Mouse (Mus musculus): ENCODE measurements around the gene Olfr547. TPM values are rescaled to one million over a fixed set of nuclear protein-coding genes. Genes with fewer than 3 reads are reported as not detected.

The Olfr547 gene
- total RNA-seq, 2 experiments from 2014 or later: not detected

DNA sequence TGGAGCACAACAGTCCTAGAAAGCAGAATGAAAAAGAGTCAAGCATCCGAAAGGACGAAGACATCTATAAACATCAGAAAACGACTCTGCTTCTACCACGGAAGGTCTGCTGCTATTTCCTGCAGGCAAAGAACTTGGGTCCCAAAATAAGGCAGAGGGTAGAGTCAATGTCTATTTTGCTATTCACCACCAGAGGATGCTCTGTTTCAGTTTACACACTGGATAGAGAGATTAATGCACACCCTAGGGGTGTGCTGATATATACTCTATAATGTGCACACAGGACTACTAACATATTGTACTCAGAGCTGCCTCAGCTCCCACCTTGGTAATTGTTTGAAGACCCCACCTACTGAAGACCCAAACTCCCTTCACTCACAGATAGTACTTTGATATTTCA is 31.7 kb downstream of the Olfr547 start:
- DNase-seq: no peak

DNA sequence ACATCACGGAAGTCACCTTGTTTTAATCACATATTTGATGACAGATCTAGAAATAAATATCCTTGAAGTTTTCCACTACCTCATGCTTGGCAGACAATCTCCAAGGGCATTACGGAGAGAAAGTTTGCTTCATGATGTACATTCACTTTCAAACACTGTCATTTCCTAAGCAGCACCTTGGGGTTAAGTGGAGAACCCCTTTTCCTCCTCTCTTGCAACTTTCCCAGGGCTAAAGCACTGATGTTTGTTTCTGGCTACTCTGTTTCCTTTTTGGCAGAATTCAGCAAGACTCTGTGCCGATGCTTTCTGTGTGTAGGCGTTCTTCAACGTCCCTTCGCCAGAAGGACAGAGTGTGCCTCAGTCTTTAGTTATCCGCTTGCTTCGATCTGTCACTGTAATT is 36.6 kb downstream of the Olfr547 start, which contains the start of gene Olfr550:
TSS of gene Olfr550 (plus strand) at position 301 of the 400 bp plus-strand sequence.
- no peak for DNase-seq

DNA sequence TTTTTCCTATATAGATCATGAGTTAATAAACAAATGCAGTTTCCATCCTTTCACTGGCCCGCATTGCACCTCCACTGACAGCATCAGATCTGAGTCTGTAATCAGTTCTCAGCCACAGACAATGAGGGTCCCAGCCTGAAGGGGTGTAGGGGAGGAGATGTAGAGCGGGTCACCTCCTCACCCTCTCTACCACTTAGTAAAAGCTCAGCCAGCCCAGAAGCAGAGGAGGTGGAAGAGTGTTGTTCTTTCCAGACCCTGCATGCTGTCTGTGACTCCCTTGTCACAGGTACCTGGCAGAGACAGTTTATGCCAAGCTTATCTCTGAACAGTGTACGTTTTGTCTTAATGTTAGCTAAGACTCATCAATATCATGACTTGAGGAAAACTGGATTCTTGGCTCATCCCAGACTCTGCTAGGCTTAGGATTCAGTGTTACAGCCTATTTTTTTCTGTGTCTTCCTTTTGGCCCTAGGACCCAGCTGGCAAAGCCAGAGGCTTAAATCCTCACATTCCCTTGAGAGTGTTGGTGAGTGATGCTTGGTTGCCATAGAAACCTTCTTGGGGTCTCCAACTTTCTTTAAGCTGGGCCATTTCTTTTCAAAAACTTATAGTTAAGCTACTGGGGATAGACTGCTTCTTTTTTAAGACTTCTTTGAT is 38.8 kb downstream of the Olfr547 start:
- no peak for DNase-seq

DNA sequence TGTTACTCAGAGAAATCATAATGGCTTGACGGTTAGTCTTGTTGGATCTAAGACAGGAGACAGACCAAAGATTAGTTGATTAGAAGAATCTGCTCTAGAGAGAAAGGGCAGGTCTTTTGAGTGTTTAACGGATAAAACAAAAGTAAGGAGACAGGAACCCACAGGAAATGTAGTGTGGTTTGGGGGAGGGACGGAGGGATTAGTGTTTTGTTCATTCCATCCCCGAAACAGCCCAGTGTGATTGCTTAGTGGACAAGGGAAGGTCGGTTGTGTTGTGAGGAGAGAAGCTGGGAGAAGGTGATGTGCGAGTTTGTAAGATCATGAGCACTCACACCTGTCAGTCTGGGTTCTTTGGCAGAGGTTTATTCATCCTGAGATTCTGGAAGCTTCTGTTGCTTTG is 41.4 kb downstream of the Olfr547 start:
- no peak for DNase-seq

Other genes with a start within 250 kb of the Olfr547 start
- 10 to 100 TPM; 19.2 to 21.4 TPM for gene Rrm1, start 93.1 kb upstream of the Olfr547 start, total RNA-seq (2021)
- not detected for gene Olfr543, start 53.1 kb upstream of the Olfr547 start, total RNA-seq (2021)
- not detected for gene Olfr544, start 46.4 kb upstream of the Olfr547 start, total RNA-seq (2021)
- gene Olfr545, start 35.2 kb upstream of the Olfr547 start, total RNA-seq (2021): not detected
- not detected for gene Olfr548-ps1, start 6.1 kb downstream of the Olfr547 start, total RNA-seq (2021)
- not detected for gene Olfr549, start 15.1 kb downstream of the Olfr547 start, total RNA-seq (2021)
- 10 to 100 TPM; 13.0 to 16.4 TPM for gene Trim21, start 30.7 kb downstream of the Olfr547 start, total RNA-seq (2021)
- not detected for gene Olfr550, start 36.7 kb downstream of the Olfr547 start, total RNA-seq (2021)
- gene Olfr551, start 57.1 kb downstream of the Olfr547 start, total RNA-seq (2021): not detected
- under 1 TPM in 1 of 2 experiments, not detected in 1; 0.07 TPM for gene Olfr552, start 63.0 kb downstream of the Olfr547 start, total RNA-seq (2021)
- gene Olfr553, start 83.5 kb downstream of the Olfr547 start, total RNA-seq (2021): not detected
- gene Olfr554, start 103.7 kb downstream of the Olfr547 start, total RNA-seq (2021): not detected
- gene Olfr555, start 124.1 kb downstream of the Olfr547 start, total RNA-seq (2021): not detected
- gene Olfr556, start 130.2 kb downstream of the Olfr547 start, total RNA-seq (2021): not detected
- gene Trim68, start 152.6 kb downstream of the Olfr547 start, total RNA-seq (2021): 1 to 10 TPM; 8.2 to 9.8 TPM
- not detected for gene Olfr557, start 161.2 kb downstream of the Olfr547 start, total RNA-seq (2021)
- under 1 TPM; 0.33 TPM for gene Olfr558, start 167.5 kb downstream of the Olfr547 start, total RNA-seq (2021)
- not detected for gene Olfr33, start 184.3 kb downstream of the Olfr547 start, total RNA-seq (2021)
- gene Olfr559, start 192.7 kb downstream of the Olfr547 start, total RNA-seq (2021): not detected
- gene Olfr560, start 224.6 kb downstream of the Olfr547 start, total RNA-seq (2021): not detected
- gene Olfr78, start 224.7 kb downstream of the Olfr547 start, total RNA-seq (2021): under 1 TPM; 0.20 to 0.26 TPM
- not detected for gene Olfr561, start 236.5 kb downstream of the Olfr547 start, total RNA-seq (2021)